Mouse (Mus musculus) liver, postnatal 0 days (tissue): ENCODE data around the gene Fermt3. TPM values are rescaled to one million over a fixed set of nuclear protein-coding genes. Genes with fewer than 3 reads are reported as not detected.
"Not testable (repeated sequence)": the region's sequence is repeated elsewhere in the genome, so short reads cannot be mapped to it uniquely, and the experiment has no call there.

ENCODE experiments used
- ATAC-seq: fragments of 200-750 bp; cut with Nextera tagmentation; 2 replicates; pipeline ENCODE4 v1.8.0; 2017; ENCODE audit warnings: mild to moderate bottlenecking, moderate library complexity
- DNase-seq: peaks from one replicate; pipeline ENCODE4 v3.0.0-alpha.2; 2016
- H3K27ac ChIP-seq: fragments of 300-500 bp; sonication (generic); 2 replicates; pipeline ENCODE4 v1.5.1; 2014; ENCODE audit warnings: antibody characterized with exemption, moderate library complexity, mild to moderate bottlenecking, low read depth
- H3K27me3 ChIP-seq: fragments of 300-500 bp; sonication (generic); 2 replicates; pipeline ENCODE4 v1.6.1; 2014; ENCODE audit warnings: low read length, control low read depth, mixed read lengths; ENCODE audit not compliant: insufficient read depth
- H3K36me3 ChIP-seq: fragments of 300-500 bp; sonication (generic); replicated peaks from 2 replicates; pipeline ENCODE4 v1.6.1; 2014; ENCODE audit warnings: mild to moderate bottlenecking, control low read depth, low read length, moderate library complexity, mixed read lengths; ENCODE audit not compliant: insufficient read depth
- H3K4me1 ChIP-seq: fragments of 300-500 bp; sonication (generic); 2 replicates; pipeline ENCODE4 v1.6.1; 2014; ENCODE audit warnings: antibody characterized with exemption, mild to moderate bottlenecking, control low read depth; ENCODE audit not compliant: insufficient read depth
- H3K4me2 ChIP-seq: fragments of 300-500 bp; sonication (generic); 2 replicates; pipeline ENCODE4 v1.6.1; 2014; ENCODE audit warnings: low read depth, mild to moderate bottlenecking, low read length, moderate library complexity, mixed read lengths
- H3K4me3 ChIP-seq: fragments of 300-500 bp; sonication (generic); 2 replicates; pipeline ENCODE4 v1.5.1; 2014; ENCODE audit warnings: low read depth, low read length
- H3K9ac ChIP-seq: fragments of 300-500 bp; sonication (generic); replicated peaks from 2 replicates; pipeline ENCODE4 v1.6.1; 2014; ENCODE audit warnings: mild to moderate bottlenecking, moderate library complexity
- H3K9me3 ChIP-seq: fragments of 300-500 bp; sonication (generic); 2 replicates; pipeline ENCODE4 v1.6.1; 2016; ENCODE audit warnings: mild to moderate bottlenecking, control low read depth, low read length, mixed read lengths
- CTCF ChIP-seq: sonication (generic); IDR thresholded peaks from 2 replicates; pipeline ENCODE4 v1.5.1; 2016; ENCODE audit warnings: antibody characterized with exemption, low read depth
- EP300 ChIP-seq: IDR thresholded peaks from 2 replicates; pipeline ENCODE4 v1.6.1; 2016; ENCODE audit warnings: antibody characterized with exemption, low read depth, mild to moderate bottlenecking
- WGBS: fragments of 180-500 bp; shearing (Covaris S2); extraction: QIAGEN DNeasy Blood & Tissue Kit; methylation state at CpG from one replicate; pipeline ENCODE4 v1.1.7; 2014; ENCODE audit not compliant: insufficient replicate concordance; 5-methylcytosine and 5-hydroxymethylcytosine counted together
- polyA plus RNA-seq: library from polyadenylated mRNA; unstranded; fragments of >200 nt; fragmentation: Nextera tagmentation; extraction: Ambion mirVana; gene quantifications from 2 replicates; pipeline ENCODE4 v1.2.1, GENCODE M21; 2015

The Fermt3 gene
- polyA plus RNA-seq, 1 experiment from 2014 or later = 70.2 TPM

DNA sequence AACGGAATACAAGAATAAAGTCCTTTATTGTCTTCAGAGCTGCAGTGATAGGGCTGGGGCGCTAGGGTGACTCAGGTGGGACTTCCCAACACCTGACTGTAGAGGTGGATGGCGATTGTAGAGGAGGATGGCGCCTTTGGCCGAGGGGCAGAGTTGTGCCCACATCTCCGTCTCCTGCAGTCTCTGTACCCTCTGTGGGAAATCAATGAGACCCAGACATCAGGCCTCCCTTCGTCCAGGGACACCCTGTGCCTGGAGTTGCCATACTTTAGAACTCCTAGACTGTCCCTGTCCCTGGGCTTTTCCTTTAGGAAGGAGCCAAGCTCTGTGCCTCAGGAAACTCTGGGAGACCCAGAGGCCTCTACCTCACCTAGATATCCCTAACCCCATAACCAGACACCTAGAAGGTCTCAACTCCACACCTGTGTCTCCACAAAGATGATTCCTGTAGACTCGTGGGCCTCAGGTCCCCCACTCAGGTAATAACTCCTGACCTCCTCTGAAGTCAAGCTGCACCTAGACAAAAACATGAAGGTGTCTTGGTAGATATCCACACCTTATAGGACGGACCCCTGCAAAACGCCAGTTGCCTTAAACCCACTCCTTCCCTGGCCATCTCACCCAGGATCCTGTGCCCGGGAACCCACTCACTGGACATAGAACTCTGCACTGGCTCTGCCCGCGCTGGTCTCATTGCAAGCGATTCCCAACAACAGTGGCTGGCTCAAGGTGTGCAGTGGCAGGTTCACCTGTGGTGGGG lies 26.1 kb downstream of the Fermt3 start:
- ATAC-seq = peak; percentile 1; the same call in 1 of the 2 replicates
- WGBS = 68% methylated on average over 13 of the region's 14 CpGs

GRCm38 (mm10) chr19:6992011-6992858 lies 27.0 kb downstream of the Fermt3 start, which contains the start of gene Dnajc4:
Gene Dnajc4, minus strand, starts transcription at chr19:6992572.
- Histone ChIP-seq H3K27me3 (no peaks in the 10 kb centered on the region), H3K27ac (peak within 1 kb of the TSS; percentile 81), H3K4me3 (peak within 1 kb of the TSS; percentile 67), H3K9ac (peak within 1 kb of the TSS; percentile 75), H3K9me3 (no peaks in the 10 kb centered on the region), H3K36me3 (0 out of 2 replicates have a peak, but pooled peaks cover 2% of the 10 kb centered on the region), H3K4me2 (peak within 1 kb of the TSS; percentile 100), H3K4me1 (peaks cover 40% of the 10 kb centered on the region)
- TF ChIP-seq EP300 (no peak), CTCF (0 out of 2 replicates have a peak, but pooled peaks have one; percentile 11)
- DNase-seq (peak; percentile 97), ATAC-seq (peak; percentile 93)
- WGBS = under 1% methylated on average over 36 of the region's 37 CpGs

More for the DNA sequence above, 26.1 kb downstream of the Fermt3 start:
- Histone ChIP-seq H3K4me2 (peak overlapping the region; percentile 100), H3K36me3 (peaks cover 4% of the 10 kb centered on the region), H3K27me3 (no peaks in the 10 kb centered on the region), H3K4me3 (peak overlapping the region; percentile 67), H3K4me1 (peaks cover 34% of the 10 kb centered on the region), H3K9ac (peak overlapping the region; percentile 52), H3K9me3 (no peaks in the 10 kb centered on the region), H3K27ac (peak overlapping the region; percentile 81)
- DNase-seq = no peak
- no peak for TF ChIP-seq EP300
- TF ChIP-seq CTCF = peak; percentile 13; the same call in 1 of the 2 replicates

DNA sequence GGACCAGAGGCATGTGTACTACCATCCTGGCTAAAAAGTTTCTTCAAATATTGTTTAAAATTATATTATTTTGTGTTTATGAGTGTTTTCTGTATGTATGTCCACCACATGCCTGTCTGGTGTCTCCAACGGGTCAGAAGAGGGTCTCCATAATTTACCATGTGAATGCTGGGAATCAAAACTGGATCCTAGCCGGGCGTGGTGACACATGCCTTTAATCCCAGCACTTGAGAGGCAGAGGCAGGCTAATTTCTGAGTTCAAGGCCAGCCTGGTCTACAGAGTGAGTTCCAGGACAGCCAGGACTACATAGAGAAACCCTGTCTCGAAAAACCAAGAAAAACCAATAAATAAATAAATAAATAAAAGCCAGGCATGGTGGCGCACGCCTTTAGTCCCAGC lies 28.1 kb downstream of the Fermt3 start:
- H3K9ac ChIP-seq, H3K9me3 ChIP-seq, DNase-seq, ATAC-seq, H3K27ac ChIP-seq, H3K4me2 ChIP-seq, H3K27me3 ChIP-seq, H3K4me3 ChIP-seq, H3K36me3 ChIP-seq: not testable (repeated sequence)
- peaks cover 43% of the 10 kb centered on the region for H3K4me1 ChIP-seq
- WGBS = 81% methylated on average over 6 of the region's 6 CpGs

DNA sequence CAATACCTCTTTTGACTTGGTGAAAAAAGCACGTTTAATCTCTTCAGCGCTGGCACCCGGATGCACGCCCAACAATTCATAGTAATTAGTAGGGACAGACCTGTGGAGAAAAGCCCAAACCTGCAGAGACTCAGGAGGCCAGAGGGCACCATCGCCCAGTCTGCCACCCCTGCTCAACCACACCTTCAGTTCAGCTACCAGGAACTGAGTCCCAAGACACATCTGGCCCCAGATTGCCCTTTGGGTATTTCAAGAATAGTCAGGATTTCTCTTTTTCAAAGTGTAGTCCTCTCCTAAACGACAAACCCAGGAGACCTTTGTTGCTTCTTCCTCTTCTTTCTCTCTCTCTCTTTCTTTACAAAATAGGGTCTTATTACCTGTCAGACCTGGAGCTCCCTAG lies 28.6 kb downstream of the Fermt3 start:
- Histone ChIP-seq H3K36me3 (0 out of 2 replicates have a peak, but pooled peaks cover 2% of the 10 kb centered on the region), H3K27ac (no peak overlapping the region), H3K27me3 (no peaks in the 10 kb centered on the region), H3K9ac (no peak overlapping the region), H3K4me3 (no peak overlapping the region), H3K4me1 (peaks cover 46% of the 10 kb centered on the region), H3K4me2 (no peak overlapping the region), H3K9me3 (no peaks in the 10 kb centered on the region)
- DNase-seq = no peak
- TF ChIP-seq CTCF = no peak
- TF ChIP-seq EP300 = no peak
- WGBS = 81% methylated on average over 6 of the region's 6 CpGs
- no peak for ATAC-seq

- no peak overlapping the region for H3K27ac ChIP-seq
- TF ChIP-seq CTCF (no peak), EP300 (no peak)
- H3K4me1 ChIP-seq = peaks cover 36% of the 10 kb centered on the region
- DNase-seq = no peak
- WGBS = 91% methylated on average over 8 of the region's 8 CpGs
- no peak for ATAC-seq
- no peak overlapping the region for H3K4me3 ChIP-seq
- H3K9ac ChIP-seq = no peak overlapping the region
- no peaks in the 10 kb centered on the region for H3K9me3 ChIP-seq
- peaks cover 8% of the 10 kb centered on the region; the same call in 1 of the 2 replicates for H3K36me3 ChIP-seq
- no peak overlapping the region for H3K4me2 ChIP-seq
- no peaks in the 10 kb centered on the region for H3K27me3 ChIP-seq
Observed at GRCm38 (mm10) chr19:6989251-6989650, 30.0 kb downstream of the Fermt3 start.

GRCm38 (mm10) chr19:6987904-6988285 lies 31.4 kb downstream of the Fermt3 start:
- Histone ChIP-seq H3K4me3 (peak overlapping the region; percentile 77), H3K9me3 (no peaks in the 10 kb centered on the region), H3K4me1 (peaks cover 31% of the 10 kb centered on the region), H3K27ac (peak overlapping the region; percentile 48; the same call in 1 of the 2 replicates), H3K9ac (peak overlapping the region; percentile 75), H3K27me3 (no peaks in the 10 kb centered on the region), H3K4me2 (peak overlapping the region; percentile 98), H3K36me3 (peaks cover 16% of the 10 kb centered on the region; the same call in 1 of the 2 replicates)
- no peak for TF ChIP-seq CTCF
- TF ChIP-seq EP300 = no peak
- ATAC-seq (no peak), DNase-seq (peak; percentile 24)
- 9% methylated on average over 8 of the region's 8 CpGs for WGBS
